Mouse (Mus musculus) olfactory bulb, adult 2 months (tissue): ENCODE data around the gene Nucks1.

Source experiments
- CTCF ChIP-seq: fragments of 200-500 bp; IDR thresholded peaks from 2 replicates; pipeline ENCODE4 v1.5.1; 2012; ENCODE audit warnings: low read depth, mild to moderate bottlenecking, low read length, moderate library complexity; ENCODE audit not compliant: insufficient read depth
- POLR2A ChIP-seq: fragments of 200-500 bp; IDR thresholded peaks from 2 replicates; pipeline ENCODE4 v1.6.1; 2012; ENCODE audit warnings: mild to moderate bottlenecking, low read depth, low read length, moderate library complexity; ENCODE audit not compliant: insufficient read depth

GRCm38 (mm10) chr1:131981378-131982013 is 71.2 kb downstream of the Nucks1 start:
- TF ChIP-seq CTCF: peak; percentile 80
- TF ChIP-seq POLR2A: no peak
